Mouse (Mus musculus): ENCODE measurements at regions not wholly inside any gene's neighbourhood (a gene's known extent, or its start where the extent isn't known, plus 50 kb on each side); places are given as distances from the start of the nearest gene placed in this dataset.

DNA sequence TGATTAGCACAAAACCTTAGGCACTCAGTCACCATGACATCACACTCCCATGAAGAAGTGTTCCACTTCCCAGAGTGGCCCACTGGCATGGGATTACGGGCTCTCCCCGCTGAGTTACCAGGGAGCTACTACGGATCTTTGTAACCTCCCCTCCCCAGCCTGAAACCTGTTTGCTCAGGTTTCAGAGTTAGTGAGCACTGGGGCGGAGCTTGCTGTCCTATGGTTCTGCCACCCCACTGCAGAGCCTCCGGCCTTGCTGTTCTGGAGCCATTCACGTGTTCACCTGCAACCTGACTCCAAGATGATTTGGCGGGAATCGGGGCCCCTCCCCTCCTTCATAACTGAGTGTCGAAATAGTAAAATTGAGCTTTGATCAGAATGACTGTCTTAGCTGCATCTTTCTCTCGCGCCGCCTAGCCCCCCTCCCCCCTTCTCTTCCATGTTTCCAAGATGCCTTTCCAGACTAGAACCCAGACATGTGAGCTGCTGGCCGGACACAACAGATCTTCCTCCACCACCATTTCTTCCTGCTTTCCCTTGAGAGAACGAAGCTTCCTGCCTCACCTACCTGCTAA lies 95.8 kb upstream of the Glrp1 start:
- TF ChIP-seq MAX (IDR thresholded peaks at IDR 0.05; ENCODE audit: low read length), result no peak
- no peak for TF ChIP-seq CTCF (IDR thresholded peaks at IDR 0.05 in 2 of 3, conservative IDR thresholded peaks at IDR 0.05 in 1 of 3; ENCODE audit: control insufficient read depth in 1 of 3, insufficient read depth in 1 of 3, low read depth in 2 of 3, low read length in 3 of 3, poor library complexity in 1 of 3, severe bottlenecking in 1 of 3)
- TF ChIP-seq POLR2A (IDR thresholded peaks at IDR 0.05; ENCODE audit: control insufficient read depth in 1 of 2, insufficient read depth in 1 of 2, low read depth in 1 of 2, low read length in 2 of 2, poor library complexity in 1 of 2), result no peak
- TF ChIP-seq EP300 (IDR thresholded peaks at IDR 0.05; ENCODE audit: low read depth in 1 of 2, low read length in 2 of 2), result no peak
- TF ChIP-seq E2F4 (IDR thresholded peaks at IDR 0.05; ENCODE audit: borderline replicate concordance, low read depth, low read length), result no peak
- TF ChIP-seq ZMIZ1 (IDR thresholded peaks at IDR 0.05; ENCODE audit: low read depth, low read length), result no peak
- no peak for TF ChIP-seq TBP (IDR thresholded peaks at IDR 0.05; ENCODE audit: low read depth, low read length)
- no peak for TF ChIP-seq USF1 (IDR thresholded peaks at IDR 0.05; ENCODE audit: low read depth, low read length)
- no peak for TF ChIP-seq NRF1 (IDR thresholded peaks at IDR 0.05; ENCODE audit: insufficient read depth, low read depth, low read length, poor library complexity, severe bottlenecking)
